Mouse (Mus musculus) ES-Bruce4 (cell line): ENCODE results near the gene Mybpc1. TPM values are rescaled to one million over a fixed set of nuclear protein-coding genes. Genes with fewer than 3 reads are reported as not detected.

ENCODE experiments used
- H3K27ac ChIP-seq: 2 replicates; pipeline ENCODE4 v1.5.1; 2012; ENCODE audit warnings: low read length, inconsistent platforms; ENCODE audit not compliant: insufficient read depth
- H3K27me3 ChIP-seq: 2 replicates; pipeline ENCODE4 v1.6.1; 2012; ENCODE audit warnings: mild to moderate bottlenecking, low read length, inconsistent platforms; ENCODE audit not compliant: control insufficient read depth, poor library complexity, insufficient read depth, severe bottlenecking
- H3K36me3 ChIP-seq: 2 replicates; pipeline ENCODE4 v1.6.1; 2012; ENCODE audit warnings: inconsistent platforms, mild to moderate bottlenecking, low read length, moderate library complexity; ENCODE audit not compliant: control insufficient read depth, poor library complexity, insufficient read depth, severe bottlenecking
- H3K4me1 ChIP-seq: one replicate; pipeline ENCODE4 v1.8.1; 2011; ENCODE audit warnings: low read length; ENCODE audit not compliant: control insufficient read depth, insufficient read depth
- H3K4me3 ChIP-seq: 2 replicates; pipeline ENCODE4 v1.5.1; 2011; ENCODE audit warnings: low read depth, mild to moderate bottlenecking, low read length
- H3K9ac ChIP-seq: 2 replicates; pipeline ENCODE4 v1.6.1; 2012; ENCODE audit warnings: low read depth, mild to moderate bottlenecking, inconsistent platforms; ENCODE audit not compliant: poor library complexity, severe bottlenecking
- H3K9me3 ChIP-seq: replicated peaks from 2 replicates; pipeline ENCODE4 v1.6.1; 2012; ENCODE audit warnings: mild to moderate bottlenecking, low read length, inconsistent platforms; ENCODE audit not compliant: control insufficient read depth, poor library complexity, insufficient read depth, severe bottlenecking
- CTCF ChIP-seq: IDR thresholded peaks from one replicate; pipeline ENCODE4 v1.8.1; 2011; ENCODE audit warnings: low read depth, low read length
- EP300 ChIP-seq: IDR thresholded peaks from 2 replicates; pipeline ENCODE4 v1.6.1; 2011; ENCODE audit warnings: low read depth, low read length; ENCODE audit not compliant: insufficient read depth
- POLR2A ChIP-seq: IDR thresholded peaks from one replicate; pipeline ENCODE4 v1.8.1; 2011; ENCODE audit warnings: low read length; ENCODE audit not compliant: insufficient read depth
- polyA plus RNA-seq: library from polyadenylated mRNA; stranded (reverse); fragments of >200 nt; gene quantifications from 2 replicates; pipeline ENCODE4 v1.2.4, GENCODE M21; 2011; ENCODE audit warnings: low read depth; ENCODE audit not compliant: missing spikeins, insufficient read depth, insufficient read length

Mybpc1 gene
- polyA plus RNA-seq, 1 experiment: not detected

GRCm38 (mm10) chr10:88513574-88514135 is 91.3 kb downstream of the Mybpc1 start:
- no peaks in the 10 kb centered on the region for H3K36me3 ChIP-seq
- H3K4me3 ChIP-seq: no peak overlapping the region
- H3K27me3 ChIP-seq: no peaks in the 10 kb centered on the region
- H3K27ac ChIP-seq: peak overlapping the region; percentile 91
- H3K9me3 ChIP-seq: no peaks in the 10 kb centered on the region
- H3K9ac ChIP-seq: peak overlapping the region; percentile 15; the same call in 1 of the 2 replicates
- H3K4me1 ChIP-seq: peaks cover 2% of the 10 kb centered on the region
- TF ChIP-seq CTCF: peak; percentile 30
- 0 out of 2 replicates have a peak, but pooled peaks have one; percentile 25 for TF ChIP-seq EP300
- no peak for TF ChIP-seq POLR2A

GRCm38 (mm10) chr10:88511355-88511754 is 93.6 kb downstream of the Mybpc1 start:
- Histone ChIP-seq H3K27ac (no peak overlapping the region), H3K27me3 (no peaks in the 10 kb centered on the region), H3K4me3 (no peak overlapping the region), H3K9me3 (no peaks in the 10 kb centered on the region), H3K36me3 (no peaks in the 10 kb centered on the region), H3K9ac (no peak overlapping the region), H3K4me1 (peaks cover 2% of the 10 kb centered on the region)
- TF ChIP-seq POLR2A (no peak), CTCF (no peak), EP300 (no peak)

GRCm38 (mm10) chr10:88510503-88511271 is 94.3 kb downstream of the Mybpc1 start:
- Histone ChIP-seq H3K27me3 (no peaks in the 10 kb centered on the region), H3K27ac (no peak overlapping the region), H3K36me3 (no peaks in the 10 kb centered on the region), H3K4me3 (no peak overlapping the region), H3K9me3 (no peaks in the 10 kb centered on the region), H3K4me1 (peaks cover 2% of the 10 kb centered on the region), H3K9ac (no peak overlapping the region)
- TF ChIP-seq POLR2A (no peak), EP300 (no peak), CTCF (no peak)

- no peak overlapping the region for H3K9ac ChIP-seq
- no peaks in the 10 kb centered on the region for H3K36me3 ChIP-seq
- H3K4me1 ChIP-seq: peaks cover 1% of the 10 kb centered on the region
- no peaks in the 10 kb centered on the region for H3K9me3 ChIP-seq
- no peak overlapping the region for H3K27ac ChIP-seq
- H3K4me3 ChIP-seq: no peak overlapping the region
- no peaks in the 10 kb centered on the region for H3K27me3 ChIP-seq
- no peak for TF ChIP-seq EP300
- TF ChIP-seq CTCF: no peak
- no peak for TF ChIP-seq POLR2A
Observed at GRCm38 (mm10) chr10:88507691-88508143, 97.2 kb downstream of the Mybpc1 start.

- Histone ChIP-seq H3K9me3 (no peaks in the 10 kb centered on the region), H3K36me3 (no peaks in the 10 kb centered on the region), H3K4me1 (peaks cover 1% of the 10 kb centered on the region), H3K4me3 (no peak overlapping the region), H3K27ac (peak overlapping the region; percentile 13; the same call in 1 of the 2 replicates), H3K27me3 (no peaks in the 10 kb centered on the region), H3K9ac (no peak overlapping the region)
- TF ChIP-seq POLR2A: no peak
Observed at GRCm38 (mm10) chr10:88505256-88505655, 99.7 kb downstream of the Mybpc1 start.

- Histone ChIP-seq H3K4me1 (peaks cover 4% of the 10 kb centered on the region), H3K9ac (no peak overlapping the region), H3K27me3 (no peaks in the 10 kb centered on the region), H3K9me3 (no peaks in the 10 kb centered on the region), H3K27ac (0 out of 2 replicates have a peak overlapping the region, but pooled peaks have one; percentile 12), H3K36me3 (no peaks in the 10 kb centered on the region), H3K4me3 (no peak overlapping the region)
- no peak for TF ChIP-seq CTCF
- no peak for TF ChIP-seq EP300
- TF ChIP-seq POLR2A: no peak
Observed at GRCm38 (mm10) chr10:88504481-88504880, 100.5 kb downstream of the Mybpc1 start.
